Mouse (Mus musculus) spleen, adult 12 weeks (tissue): ENCODE data around the gene Asf1b.
"Not testable (repeated sequence)": the region's sequence is repeated elsewhere in the genome, so short reads cannot be mapped to it uniquely, and the experiment has no call there.

Experiments used
- DNase-seq: peaks from one replicate; pipeline ENCODE4 v3.0.0; 2022; ENCODE audit warnings: low spot score

The Asf1b gene

GRCm38 (mm10) chr8:83964015-83964765 is 8.9 kb downstream of the Asf1b start:
- no peak for DNase-seq

GRCm38 (mm10) chr8:83967701-83968100 is 12.4 kb downstream of the Asf1b start:
- no peak for DNase-seq

- no peak for DNase-seq
Measured at GRCm38 (mm10) chr8:83971121-83971520, 15.8 kb downstream of the Asf1b start.

GRCm38 (mm10) chr8:83971661-83972060 is 16.4 kb downstream of the Asf1b start:
- no peak for DNase-seq

- peak; percentile 95 for DNase-seq
Measured at GRCm38 (mm10) chr8:83972150-83973120, 17.1 kb downstream of the Asf1b start, which contains the start of gene Prkaca. Gene Prkaca (plus strand): TSS chr8:83972993.

GRCm38 (mm10) chr8:83973161-83974031 is 18.1 kb downstream of the Asf1b start:
- DNase-seq: no peak

GRCm38 (mm10) chr8:83974521-83974920 is 19.2 kb downstream of the Asf1b start:
- DNase-seq: no peak

GRCm38 (mm10) chr8:83976101-83976630 is 20.9 kb downstream of the Asf1b start:
- no peak for DNase-seq

- no peak for DNase-seq
Measured at GRCm38 (mm10) chr8:83976779-83977350, 21.6 kb downstream of the Asf1b start.

GRCm38 (mm10) chr8:83977646-83978045 is 22.3 kb downstream of the Asf1b start:
- no peak for DNase-seq

- DNase-seq: no peak
Measured at GRCm38 (mm10) chr8:83978200-83978599, 22.9 kb downstream of the Asf1b start.

GRCm38 (mm10) chr8:83980250-83980649 is 24.9 kb downstream of the Asf1b start:
- no peak for DNase-seq

GRCm38 (mm10) chr8:83980845-83981244 is 25.5 kb downstream of the Asf1b start:
- no peak for DNase-seq

GRCm38 (mm10) chr8:83981533-83981932 is 26.2 kb downstream of the Asf1b start:
- no peak for DNase-seq

- DNase-seq: no peak
Measured at GRCm38 (mm10) chr8:83982449-83982848, 27.1 kb downstream of the Asf1b start.

GRCm38 (mm10) chr8:83983222-83983621 is 27.9 kb downstream of the Asf1b start:
- not testable (repeated sequence) for DNase-seq

- no peak for DNase-seq
Measured at GRCm38 (mm10) chr8:83989243-83989642, 33.9 kb downstream of the Asf1b start.

GRCm38 (mm10) chr8:83990170-83990569 is 34.9 kb downstream of the Asf1b start:
- no peak for DNase-seq

GRCm38 (mm10) chr8:83992488-83992887 is 37.2 kb downstream of the Asf1b start:
- DNase-seq: no peak

- DNase-seq: no peak
Measured at GRCm38 (mm10) chr8:83994030-83994429, 38.7 kb downstream of the Asf1b start.

GRCm38 (mm10) chr8:83995973-83996372 is 40.7 kb downstream of the Asf1b start:
- DNase-seq: no peak
